Mouse (Mus musculus): ENCODE data around the gene Camsap2.

- TF ChIP-seq POLR2A (IDR thresholded peaks at IDR 0.05; ENCODE audit: low read depth, low read length) = no peak
- no peak for TF ChIP-seq CTCF (IDR thresholded peaks at IDR 0.05; ENCODE audit: extremely low read depth, insufficient read length, insufficient replicate concordance, low read depth, low read length)
These were observed 17.3 kb downstream of the Camsap2 start for GRCm38 (mm10) chr1:136328640-136329039.

Data from small intestine, adult 2 months (tissue).